Mouse (Mus musculus): ENCODE data around the gene Tescl.

Gene Tescl

GRCm38 (mm10) chr7:24361001-24361400 lies 27.3 kb upstream of the Tescl start:
- no peak for DNase-seq

- no peak for DNase-seq
Observed at GRCm38 (mm10) chr7:24359269-24359668, 25.5 kb upstream of the Tescl start.

DNA sequence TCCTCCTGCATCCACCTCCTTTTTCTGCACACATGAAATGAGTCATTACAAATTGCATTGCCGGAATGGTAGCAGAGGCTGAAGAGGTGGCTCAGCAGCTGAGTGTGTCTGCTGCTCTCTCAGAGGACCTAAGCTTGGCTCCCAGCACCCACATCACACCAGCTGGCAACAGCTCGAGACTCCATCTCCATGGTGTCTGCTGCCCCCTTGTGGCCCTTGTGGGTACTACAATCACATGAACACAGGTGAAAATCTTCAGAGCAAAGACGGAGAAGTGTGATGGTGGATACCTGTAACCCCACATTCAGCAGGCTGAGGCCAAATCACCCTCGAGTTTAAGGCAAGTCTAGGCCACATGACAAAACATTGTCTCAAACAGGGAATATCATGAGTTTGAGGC lies 24.2 kb upstream of the Tescl start:
- no peak for DNase-seq

- DNase-seq, result no peak
Observed at GRCm38 (mm10) chr7:24356081-24356480, 22.3 kb upstream of the Tescl start.

DNA sequence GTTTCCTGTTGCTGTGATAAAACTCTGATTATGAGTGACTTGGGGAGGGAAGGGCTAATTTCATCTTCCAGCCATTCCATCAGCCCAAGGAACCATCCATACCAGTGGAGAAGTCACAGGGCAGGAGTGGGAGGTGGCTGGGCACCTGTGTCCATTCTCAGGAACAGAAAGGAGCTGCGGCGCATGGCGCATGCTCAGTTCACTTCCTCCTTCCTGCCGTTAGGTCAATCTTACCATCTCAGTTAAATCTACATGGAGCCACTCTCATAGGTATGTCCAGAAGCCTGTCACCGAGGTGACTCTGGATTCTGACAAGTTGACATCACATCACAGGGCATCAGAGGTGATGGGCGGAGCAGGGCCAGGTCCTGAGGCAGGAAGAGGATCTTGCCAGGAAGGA lies 21.9 kb upstream of the Tescl start:
- DNase-seq, result no peak

DNA sequence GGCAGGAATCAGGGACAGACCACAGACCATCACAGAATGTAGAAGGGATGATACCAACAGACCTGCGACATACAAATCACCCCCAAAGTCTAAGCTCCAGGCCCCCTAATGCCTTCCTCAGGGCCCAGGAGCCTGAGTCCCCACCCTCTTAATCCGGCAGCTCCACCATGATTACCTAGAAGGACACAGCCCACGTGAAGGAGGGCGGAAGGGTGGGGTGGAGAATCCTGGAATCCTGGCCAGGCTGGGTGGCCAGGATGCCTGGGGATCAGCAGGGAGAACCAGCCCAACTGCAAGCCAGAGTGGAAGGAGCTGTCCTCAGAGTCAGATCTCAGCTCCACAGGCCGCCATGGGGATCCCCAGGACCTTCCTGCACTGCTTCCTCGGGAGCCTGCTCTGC lies 15.2 kb upstream of the Tescl start, which contains the start of gene Lypd5:
Lypd5 (plus strand) TSS at position 301 of the 400 bp plus-strand sequence.
- DNase-seq, result no peak

- no peak for DNase-seq
Observed at GRCm38 (mm10) chr7:24346444-24346843, 12.7 kb upstream of the Tescl start.

DNA sequence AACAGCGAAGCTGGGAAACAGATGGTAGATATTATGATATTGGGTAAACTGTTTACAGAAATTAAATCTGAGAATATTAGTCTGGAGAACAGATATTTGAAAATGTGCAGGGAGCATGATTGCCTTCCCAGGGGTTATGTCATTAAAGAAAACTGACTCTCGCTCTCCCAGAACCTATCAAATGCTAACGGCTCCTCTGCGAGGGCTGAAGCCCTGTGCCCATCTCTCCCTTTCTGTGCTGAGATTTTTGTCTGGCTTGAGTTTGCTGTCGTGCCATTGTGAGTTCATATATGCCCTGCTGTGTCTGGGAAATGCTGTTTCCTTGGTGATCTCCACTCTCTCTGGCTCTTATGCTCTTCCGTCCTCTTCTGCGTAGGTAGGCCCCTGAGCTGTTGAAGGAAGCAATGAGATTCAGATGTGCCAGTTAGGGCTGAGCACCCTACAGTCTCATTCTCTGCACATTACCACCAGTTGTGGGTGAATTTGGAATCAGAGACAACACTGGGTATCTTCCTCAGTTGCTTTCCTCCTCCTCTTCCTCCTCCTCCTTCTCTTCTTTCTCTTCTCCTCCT lies 10.1 kb upstream of the Tescl start:
- no peak for DNase-seq

DNA sequence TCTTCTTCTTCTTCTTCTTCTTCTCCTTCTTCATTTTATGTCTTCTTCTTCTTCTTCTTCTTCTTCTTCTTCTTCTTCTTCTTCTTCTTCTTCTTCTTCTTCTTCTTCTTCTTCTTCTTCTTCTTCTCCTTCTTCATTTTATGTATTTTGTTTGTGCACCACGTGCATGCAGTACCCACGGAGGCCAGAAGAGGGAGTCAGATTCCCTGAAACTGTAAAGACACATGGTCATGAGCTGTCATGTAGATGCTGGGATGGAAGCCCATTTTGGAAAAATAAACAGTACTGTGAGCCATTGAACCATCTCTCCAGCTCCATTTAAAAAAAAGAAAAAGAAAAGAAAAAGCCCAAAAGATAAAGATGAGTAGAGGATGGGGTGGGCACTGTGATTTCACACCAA lies 4.5 kb upstream of the Tescl start:
- peak; percentile 30 for DNase-seq

GRCm38 (mm10) chr7:24335699-24336309 lies 2.1 kb upstream of the Tescl start:
- DNase-seq, result peak; percentile 92

DNA sequence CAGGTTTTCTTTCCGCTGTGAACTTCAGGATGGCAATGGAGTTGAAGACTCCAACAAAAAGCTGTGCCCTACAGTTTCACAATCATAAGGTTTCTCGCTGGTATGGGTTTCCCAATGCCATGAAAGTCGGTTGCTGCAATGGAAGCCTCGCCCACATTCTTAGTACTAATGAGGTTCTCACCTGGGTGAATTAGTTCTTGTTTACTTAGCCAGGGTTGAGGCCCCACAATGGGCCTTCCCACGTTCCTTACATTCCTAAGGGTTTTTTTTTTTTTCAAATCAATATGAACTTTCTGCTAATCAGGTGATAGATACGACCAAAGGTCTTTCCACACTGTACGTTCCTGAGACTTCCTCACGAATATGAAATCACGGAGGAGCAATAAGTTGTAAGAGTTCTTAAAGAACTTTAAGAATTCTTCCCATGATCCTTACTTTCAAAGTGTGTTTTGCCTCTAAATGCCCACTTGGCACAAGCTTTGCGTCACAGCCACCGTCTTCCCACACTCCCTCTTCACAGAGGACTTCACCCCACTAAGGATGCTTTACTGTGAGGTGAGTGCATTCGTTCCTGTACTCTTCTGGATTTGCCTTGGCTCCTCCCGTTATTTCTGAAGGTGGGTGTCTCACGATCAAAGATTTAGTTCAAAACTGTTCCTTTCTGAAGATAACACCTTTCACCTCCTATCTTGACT lies 6.3 kb downstream of the Tescl start:
- DNase-seq, result no peak

GRCm38 (mm10) chr7:24326273-24327135 lies 7.2 kb downstream of the Tescl start:
- no peak for DNase-seq

GRCm38 (mm10) chr7:24325675-24326128 lies 8.0 kb downstream of the Tescl start:
- peak; percentile 13 for DNase-seq

DNA sequence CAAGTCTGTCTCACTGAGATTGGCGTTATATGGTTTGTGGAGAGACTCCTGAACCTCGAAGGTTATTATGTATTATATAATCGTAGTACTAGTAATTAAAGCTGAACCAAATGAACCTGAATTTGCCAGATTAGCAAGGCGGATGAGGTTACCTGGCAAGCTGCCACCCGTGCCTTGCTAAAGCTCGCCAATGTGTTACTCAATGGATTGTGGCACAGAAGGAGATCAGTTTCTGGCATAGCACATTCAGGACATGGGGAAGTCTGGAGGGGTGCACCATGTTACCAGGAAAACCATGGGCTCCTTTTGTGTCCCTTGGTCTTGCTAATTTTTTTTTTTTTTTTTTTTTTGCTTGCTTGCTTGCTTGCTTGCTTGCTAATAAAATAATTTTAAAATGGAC lies 8.5 kb downstream of the Tescl start:
- peak; percentile 57 for DNase-seq

- no peak for DNase-seq
Observed at GRCm38 (mm10) chr7:24322593-24322992, 11.1 kb downstream of the Tescl start.

GRCm38 (mm10) chr7:24318942-24319341 lies 14.8 kb downstream of the Tescl start:
- no peak for DNase-seq

GRCm38 (mm10) chr7:24316567-24317092 lies 17.1 kb downstream of the Tescl start, which contains the start of gene Zfp94:
TSS of gene Zfp94 (minus strand) at chr7:24316666.
- DNase-seq, result peak; percentile 92

DNA sequence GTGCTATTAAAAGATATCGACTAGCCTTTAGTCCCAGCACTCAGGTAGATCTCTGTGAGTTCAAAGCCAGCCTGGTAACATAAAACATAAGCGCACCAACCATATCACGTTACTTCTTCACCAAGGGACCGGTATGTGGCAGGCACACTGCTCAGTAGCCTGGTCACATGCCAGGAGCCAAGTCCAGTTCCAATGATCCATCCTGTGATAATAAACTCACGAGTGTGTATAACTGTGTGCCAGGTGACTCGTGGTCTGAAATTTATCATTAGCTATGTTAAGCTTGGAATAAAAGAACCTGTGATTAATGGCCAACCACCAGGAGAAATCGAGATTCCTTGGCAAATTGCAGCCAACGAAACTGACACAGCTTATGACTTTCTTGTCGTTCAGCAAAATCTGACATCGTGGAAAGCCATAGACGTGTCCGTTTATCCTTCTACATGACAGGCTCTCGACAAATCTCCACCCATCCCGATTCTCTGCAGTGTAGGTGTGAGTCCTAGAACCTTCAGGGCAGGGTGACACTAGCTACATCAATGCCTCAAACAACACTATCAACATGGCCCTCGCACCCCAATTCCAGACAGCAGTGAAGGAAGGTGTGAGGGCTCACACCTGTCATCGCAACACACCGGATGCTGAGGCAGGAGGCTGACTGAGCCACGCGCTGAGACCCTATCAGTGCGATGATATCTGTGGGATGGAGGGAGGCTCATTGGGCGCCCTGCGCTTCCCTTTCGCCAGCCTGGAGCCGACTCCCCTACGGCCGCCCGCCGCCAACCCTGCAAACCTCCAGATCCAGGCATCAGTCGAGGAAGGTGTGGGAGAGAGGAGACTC lies 17.8 kb downstream of the Tescl start:
- no peak for DNase-seq

DNA sequence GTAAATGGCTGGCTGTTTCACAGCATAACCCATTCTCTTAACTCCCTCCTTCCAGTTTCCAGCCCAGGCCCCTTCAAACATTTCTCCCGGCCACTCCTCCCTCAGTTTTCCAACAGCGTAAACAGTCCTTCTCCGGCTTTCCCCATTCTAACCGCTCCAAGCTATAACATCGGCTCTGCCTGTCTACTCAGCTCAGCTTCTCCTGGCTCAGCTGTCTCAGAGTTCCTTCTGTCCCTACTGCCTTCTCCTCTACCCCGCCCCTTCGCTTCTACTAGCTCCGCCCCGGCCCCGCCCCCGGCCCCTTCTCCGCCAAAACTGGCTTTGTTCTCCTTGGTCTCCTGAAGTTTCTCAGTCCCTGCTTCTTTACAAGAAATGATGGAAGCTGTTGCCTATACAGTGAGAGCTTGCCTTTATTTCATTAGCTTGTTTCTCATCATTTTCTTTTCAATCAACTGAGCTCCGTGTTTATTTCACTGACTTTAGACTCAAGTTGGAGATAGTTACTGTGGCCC lies 32.9 kb downstream of the Tescl start, which contains the start of gene Zfp61:
Zfp61 (minus strand) TSS at position 462 of the 512 bp plus-strand sequence.
- DNase-seq, result no peak

DNA sequence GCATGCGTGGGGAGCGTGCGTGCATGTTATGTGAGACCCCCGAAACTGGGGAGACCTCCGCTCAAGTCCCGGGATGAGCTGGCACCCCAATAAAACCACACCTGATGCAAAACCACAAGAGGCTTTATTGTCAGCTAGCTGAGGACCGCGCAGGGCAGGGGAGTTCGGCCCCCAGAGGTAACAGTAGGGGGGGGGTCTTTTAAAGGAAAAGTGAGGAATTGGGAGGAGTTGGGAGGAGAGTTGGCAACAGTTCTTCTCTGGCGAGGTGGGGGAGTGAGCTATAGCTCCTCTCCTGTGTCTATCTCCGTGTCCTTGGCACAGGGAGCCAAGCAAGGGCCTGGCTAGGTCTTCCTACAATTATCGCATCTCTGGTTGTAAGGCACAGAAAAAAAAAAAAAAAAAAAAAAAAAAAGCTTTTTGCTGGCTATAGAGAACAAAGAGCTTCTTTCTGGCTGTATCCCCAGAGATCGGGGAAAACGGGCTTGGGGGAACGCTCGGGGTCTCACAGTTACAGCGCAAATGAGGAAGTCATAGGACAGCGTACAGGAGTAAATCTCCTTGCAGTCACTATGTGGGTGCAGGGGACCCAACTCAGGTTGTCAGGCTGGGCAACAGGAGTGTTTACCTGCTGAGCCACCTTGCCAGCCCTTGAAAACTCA lies 33.8 kb downstream of the Tescl start:
- peak; percentile 29 for DNase-seq

Data from right cerebral cortex, postnatal 4 days (tissue).